8 mouse cellular contexts compared by ENCODE assay signal in the genomic region with DNA sequence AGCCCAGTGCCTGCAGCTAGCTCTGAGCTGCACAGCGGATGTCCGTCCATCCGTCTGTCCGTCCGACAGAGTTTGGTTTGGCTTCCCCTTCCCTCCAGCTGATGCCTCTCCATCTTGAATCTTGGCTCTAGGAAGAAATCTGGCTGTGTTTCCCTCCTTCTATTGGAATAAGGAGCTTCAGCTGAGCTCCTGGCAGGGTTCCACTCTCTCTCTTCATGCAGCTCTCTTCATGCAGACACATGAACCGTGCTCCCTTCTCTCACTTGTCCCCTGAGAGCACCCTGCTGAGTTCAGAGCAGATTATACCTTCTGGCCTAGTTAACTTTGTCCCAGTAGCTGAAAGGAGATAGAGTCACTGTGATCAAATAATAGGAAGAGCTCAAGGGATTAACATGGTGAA.
A peak's percentile ranks its signal among the peaks of the same experiment; 100 is the strongest.
DNase-seq lines count a peak whose midpoint lies in the region; ATAC-seq and TF ChIP-seq lines count a peak whose summit lies in the region.

No protein-coding gene starts in this region.

- H3K27me3 ChIP-seq in liver, adult 2 months (ENCODE audit: control insufficient read depth, insufficient read depth, low read length) = no peaks in the 10 kb centered on the region
- no peaks in the 10 kb centered on the region for H3K27me3 ChIP-seq in embryonic facial prominence, embryonic 14.5 days (replicated peaks; ENCODE audit: control insufficient read depth, insufficient read depth, low read length)
- H3K27me3 ChIP-seq in liver, embryonic 12.5 days (replicated peaks) = no peaks in the 10 kb centered on the region

- DNase-seq in liver, adult 2 months (ENCODE audit: extremely low read depth, low read depth, low spot score) = peak; percentile 70
- no peak for DNase-seq in liver
- DNase-seq in embryonic facial prominence, embryonic 14.5 days (ENCODE audit: low spot score) = peak; percentile 90
- peak; percentile 64 to 73 for DNase-seq in heart, adult 9 months (ENCODE audit: low spot score in 2 of 2)
- peak; percentile 15 for DNase-seq in yolk sac, embryonic 10.5 days (ENCODE audit: low spot score)
- DNase-seq in spleen, postnatal 14 days (ENCODE audit: low spot score in 2 of 2) = no peak
- no peak for DNase-seq in thymus, postnatal 0 days (ENCODE audit: low spot score)

- no peak overlapping the region for H3K4me2 ChIP-seq in embryonic facial prominence, embryonic 14.5 days (ENCODE audit: low read depth, low read length)
- no peak overlapping the region for H3K4me2 ChIP-seq in liver, embryonic 12.5 days

- H3K4me1 ChIP-seq in liver, adult 2 months (ENCODE audit: control insufficient read depth, insufficient read depth, low read length) = peaks cover 51% of the 10 kb centered on the region
- peaks cover 37% of the 10 kb centered on the region for H3K4me1 ChIP-seq in embryonic facial prominence, embryonic 14.5 days (ENCODE audit: control insufficient read depth, insufficient read depth, low read length)
- peaks cover 46% of the 10 kb centered on the region for H3K4me1 ChIP-seq in liver, embryonic 12.5 days

- H3K9me3 ChIP-seq in embryonic facial prominence, embryonic 14.5 days (ENCODE audit: control insufficient read depth, low read length) = no peaks in the 10 kb centered on the region
- H3K9me3 ChIP-seq in liver, embryonic 12.5 days (replicated peaks) = no peaks in the 10 kb centered on the region

- WGBS in liver, adult 2 months = 52% methylated on average over 6 of the region's 6 CpGs
- 72% methylated on average over 6 of the region's 6 CpGs for WGBS in embryonic facial prominence, embryonic 14.5 days
- WGBS in liver, embryonic 12.5 days (ENCODE audit: insufficient replicate concordance) = 86% methylated on average over 6 of the region's 6 CpGs

- H3K36me3 ChIP-seq in liver, adult 2 months (ENCODE audit: control insufficient read depth, insufficient read depth, low read length) = peaks cover 3% of the 10 kb centered on the region; the same call in 1 of the 2 replicates
- H3K36me3 ChIP-seq in embryonic facial prominence, embryonic 14.5 days (ENCODE audit: control insufficient read depth, insufficient read depth, low read length) = no peaks in the 10 kb centered on the region
- H3K36me3 ChIP-seq in liver, embryonic 12.5 days = peaks cover 5% of the 10 kb centered on the region; the same call in 1 of the 2 replicates

- no peak overlapping the region for H3K9ac ChIP-seq in liver, adult 2 months (ENCODE audit: low read depth, low read length)
- no peak overlapping the region for H3K9ac ChIP-seq in embryonic facial prominence, embryonic 14.5 days (ENCODE audit: low read depth, low read length)
- H3K9ac ChIP-seq in liver, embryonic 12.5 days = no peak overlapping the region

- TF ChIP-seq POLR2A in liver, adult 2 months (IDR thresholded peaks at IDR 0.05; ENCODE audit: extremely low read depth, insufficient read depth, low read length) = no peak

- no peak overlapping the region for H3K4me3 ChIP-seq in liver, adult 2 months (ENCODE audit: insufficient read depth, low read depth, low read length)
- no peak overlapping the region for H3K4me3 ChIP-seq in embryonic facial prominence, embryonic 14.5 days (ENCODE audit: low read depth, low read length)
- H3K4me3 ChIP-seq in liver, embryonic 12.5 days = no peak overlapping the region

- H3K27ac ChIP-seq in liver, adult 2 months (replicated peaks; ENCODE audit: insufficient read depth, low read depth, low read length) = peak overlapping the region; percentile 66
- H3K27ac ChIP-seq in embryonic facial prominence, embryonic 14.5 days (replicated peaks; ENCODE audit: low read depth, low read length) = peak overlapping the region; percentile 52; the same call in 1 of the 2 replicates
- peak overlapping the region; percentile 11 for H3K27ac ChIP-seq in liver, embryonic 12.5 days

- no peak for TF ChIP-seq CTCF in liver, adult 2 months (IDR thresholded peaks at IDR 0.05; ENCODE audit: low read depth, low read length)

- ATAC-seq in embryonic facial prominence, embryonic 14.5 days (ENCODE audit: low read depth) = no peak
- ATAC-seq in liver, embryonic 12.5 days = no peak

- H3K79me2 ChIP-seq in liver, adult 2 months (ENCODE audit: control insufficient read depth, insufficient read depth, low read length) = peaks cover 18% of the 10 kb centered on the region; the same call in 1 of the 2 replicates

Comparison
In these comparisons a context has a peak if more than half of its experiments do, and no peak if none do; other contexts are left out.
1. DNase-seq: peak in liver, adult 2 months (single experiment), embryonic facial prominence, embryonic 14.5 days (single experiment), heart, adult 9 months (2 of 2) and yolk sac, embryonic 10.5 days (single experiment); none in liver (single experiment), spleen, postnatal 14 days (0 of 2) and thymus, postnatal 0 days (single experiment).
2. H3K27ac ChIP-seq: peak in every context shown above with its lines; median percentile 66 in liver, adult 2 months; 52 in embryonic facial prominence, embryonic 14.5 days; 11 in liver, embryonic 12.5 days.